Mouse (Mus musculus) forebrain, embryonic 11.5 days (tissue): ENCODE data around the gene Cfap161. TPM values are rescaled to one million over a fixed set of nuclear protein-coding genes. Genes with fewer than 3 reads are reported as not detected.

ENCODE experiments used
- ATAC-seq: fragments of 200-750 bp; cut with Nextera tagmentation; replicated peaks from 2 replicates; pipeline ENCODE4 v1.8.0; 2017; ENCODE audit warnings: moderate TSS enrichment; ENCODE audit not compliant: low FRiP score
- DNase-seq: peaks from one replicate; pipeline ENCODE4 v3.0.0-alpha.2; 2017; ENCODE audit warnings: low spot score
- H3K27ac ChIP-seq: fragments of 300-500 bp; sonication (generic); 2 replicates; pipeline ENCODE4 v1.5.1; 2014; ENCODE audit warnings: low read depth, low read length
- H3K27me3 ChIP-seq: fragments of 300-500 bp; sonication (generic); 2 replicates; pipeline ENCODE4 v1.6.1; 2014; ENCODE audit warnings: mild to moderate bottlenecking, low read length, mixed read lengths; ENCODE audit not compliant: control insufficient read depth, insufficient read depth
- H3K36me3 ChIP-seq: fragments of 300-500 bp; sonication (generic); 2 replicates; pipeline ENCODE4 v1.6.1; 2014; ENCODE audit warnings: mild to moderate bottlenecking, low read length, moderate library complexity, mixed read lengths; ENCODE audit not compliant: control insufficient read depth, insufficient read depth
- H3K4me1 ChIP-seq: fragments of 300-500 bp; sonication (generic); replicated peaks from 2 replicates; pipeline ENCODE4 v1.6.1; 2014; ENCODE audit warnings: low read length, mixed read lengths; ENCODE audit not compliant: control insufficient read depth, insufficient read depth
- H3K4me2 ChIP-seq: fragments of 300-500 bp; sonication (generic); 2 replicates; pipeline ENCODE4 v1.6.1; 2014; ENCODE audit warnings: low read depth, mild to moderate bottlenecking, low read length, moderate library complexity, mixed read lengths; ENCODE audit not compliant: severe bottlenecking
- H3K4me3 ChIP-seq: fragments of 300-500 bp; sonication (generic); 2 replicates; pipeline ENCODE4 v1.5.1; 2014; ENCODE audit warnings: low read depth, low read length
- H3K9ac ChIP-seq: fragments of 300-500 bp; sonication (generic); 2 replicates; pipeline ENCODE4 v1.6.1; 2014; ENCODE audit warnings: low read length
- H3K9me3 ChIP-seq: fragments of 300-500 bp; sonication (generic); 2 replicates; pipeline ENCODE4 v1.6.1; 2016; ENCODE audit warnings: low read length, mixed read lengths; ENCODE audit not compliant: control insufficient read depth
- WGBS: fragments of 180-500 bp; shearing (Covaris S2); extraction: QIAGEN DNeasy Blood & Tissue Kit; methylation state at CpG from one replicate; pipeline ENCODE4 v1.1.7; 2014; 5-methylcytosine and 5-hydroxymethylcytosine counted together
- polyA plus RNA-seq: library from polyadenylated mRNA; unstranded; fragments of >200 nt; fragmentation: Nextera tagmentation; extraction: Ambion mirVana; gene quantifications from 2 replicates; pipeline ENCODE4 v1.2.1, GENCODE M21; 2014

Gene Cfap161
- polyA plus RNA-seq, 1 experiment from 2014 or later: 0.21 TPM

DNA sequence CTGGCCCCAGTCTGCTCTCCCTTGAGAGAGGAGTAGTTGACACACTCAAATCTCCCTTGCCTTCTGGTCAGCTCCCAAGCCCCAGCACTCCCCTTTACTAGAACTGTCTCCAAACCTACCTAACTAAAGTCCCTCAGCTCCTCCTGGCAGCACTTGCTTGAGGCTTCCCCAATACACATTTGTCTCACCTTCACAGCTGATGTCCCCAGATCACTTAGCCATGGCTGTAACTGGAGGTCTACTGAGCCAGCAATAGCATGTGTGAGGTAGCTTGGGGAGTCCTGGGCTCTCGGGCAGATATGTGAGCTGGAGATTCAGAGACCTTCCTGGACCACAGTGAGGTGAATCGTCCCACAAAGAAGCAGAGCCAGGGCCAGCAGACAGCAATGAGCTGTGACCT lies 16.2 kb downstream of the Cfap161 start:
- H3K27me3 ChIP-seq: no peaks in the 10 kb centered on the region
- H3K4me2 ChIP-seq: no peak overlapping the region
- ATAC-seq: no peak
- 81% methylated on average over 2 of the region's 2 CpGs for WGBS
- H3K36me3 ChIP-seq: no peaks in the 10 kb centered on the region
- no peaks in the 10 kb centered on the region for H3K9me3 ChIP-seq
- no peak overlapping the region for H3K4me3 ChIP-seq
- no peak overlapping the region for H3K27ac ChIP-seq
- DNase-seq: no peak
- H3K9ac ChIP-seq: no peak overlapping the region
- no peaks in the 10 kb centered on the region for H3K4me1 ChIP-seq

GRCm38 (mm10) chr7:83774721-83775120 lies 20.0 kb downstream of the Cfap161 start:
- WGBS: 36% methylated on average over 5 of the region's 5 CpGs
- no peak overlapping the region for H3K4me2 ChIP-seq
- no peak overlapping the region for H3K4me3 ChIP-seq
- DNase-seq: no peak
- no peak overlapping the region for H3K9ac ChIP-seq
- ATAC-seq: no peak
- no peaks in the 10 kb centered on the region for H3K27me3 ChIP-seq
- no peaks in the 10 kb centered on the region for H3K4me1 ChIP-seq
- H3K36me3 ChIP-seq: no peaks in the 10 kb centered on the region
- H3K27ac ChIP-seq: no peak overlapping the region
- no peaks in the 10 kb centered on the region for H3K9me3 ChIP-seq

GRCm38 (mm10) chr7:83763674-83764073 lies 31.0 kb downstream of the Cfap161 start:
- H3K27ac ChIP-seq: no peak overlapping the region
- no peaks in the 10 kb centered on the region for H3K27me3 ChIP-seq
- DNase-seq: no peak
- no peak overlapping the region for H3K9ac ChIP-seq
- H3K4me1 ChIP-seq: no peaks in the 10 kb centered on the region
- no peak overlapping the region for H3K4me3 ChIP-seq
- H3K4me2 ChIP-seq: no peak overlapping the region
- H3K36me3 ChIP-seq: no peaks in the 10 kb centered on the region
- WGBS: 78% methylated on average over 3 of the region's 3 CpGs
- H3K9me3 ChIP-seq: no peaks in the 10 kb centered on the region
- no peak for ATAC-seq

DNA sequence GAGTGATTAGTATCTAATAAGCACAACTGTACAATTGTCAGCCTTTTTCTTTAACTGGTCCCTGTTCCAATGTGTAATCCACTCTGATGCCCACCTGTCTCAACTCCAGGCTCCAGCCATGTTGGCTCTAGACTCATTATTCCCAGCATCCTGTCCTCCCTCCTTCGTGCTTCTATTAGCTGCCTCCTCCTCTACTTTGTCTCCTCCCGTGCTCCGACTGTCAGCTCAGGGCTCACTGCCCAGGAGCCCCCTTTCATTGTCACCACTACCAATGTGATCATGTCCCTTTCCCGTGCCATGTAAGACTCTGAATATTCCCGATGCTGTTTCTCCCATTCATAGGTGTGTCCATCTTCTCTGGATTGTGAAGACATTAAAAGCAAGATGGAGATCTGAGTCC lies 32.3 kb downstream of the Cfap161 start:
- DNase-seq (no peak), ATAC-seq (no peak)
- H3K4me1 ChIP-seq: no peaks in the 10 kb centered on the region
- 86% methylated on average over 5 of the region's 5 CpGs for WGBS
- no peaks in the 10 kb centered on the region for H3K36me3 ChIP-seq
- no peak overlapping the region for H3K4me3 ChIP-seq
- no peaks in the 10 kb centered on the region for H3K27me3 ChIP-seq
- H3K9me3 ChIP-seq: no peaks in the 10 kb centered on the region
- H3K4me2 ChIP-seq: no peak overlapping the region
- no peak overlapping the region for H3K9ac ChIP-seq
- H3K27ac ChIP-seq: no peak overlapping the region

- Histone ChIP-seq H3K4me3 (no peak overlapping the region), H3K36me3 (no peaks in the 10 kb centered on the region), H3K4me2 (no peak overlapping the region), H3K9me3 (no peaks in the 10 kb centered on the region), H3K9ac (no peak overlapping the region), H3K27me3 (no peaks in the 10 kb centered on the region), H3K4me1 (no peaks in the 10 kb centered on the region), H3K27ac (no peak overlapping the region)
- 75% methylated on average over 1 of the region's 1 CpGs for WGBS
- DNase-seq (no peak), ATAC-seq (no peak)
Measured at GRCm38 (mm10) chr7:83751055-83751454, 43.6 kb downstream of the Cfap161 start.

DNA sequence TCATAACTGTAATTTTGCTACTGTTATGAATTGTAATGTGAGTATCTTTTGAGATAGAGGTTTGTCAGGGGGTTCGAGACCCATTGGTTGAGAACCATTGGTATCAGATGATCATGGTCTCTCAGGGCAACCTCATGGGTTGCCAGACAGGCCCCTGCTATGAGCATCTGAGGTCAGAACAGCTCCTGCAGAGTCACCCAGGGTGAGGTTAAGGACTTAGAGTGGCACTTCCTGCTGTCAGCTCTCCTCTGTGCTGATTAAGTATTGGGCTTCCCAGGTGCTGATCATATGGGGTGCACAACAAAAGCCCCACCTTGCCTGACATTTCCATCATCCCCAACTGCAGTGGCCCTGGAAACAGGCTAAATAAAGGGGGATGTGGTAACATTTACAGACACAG lies 46.3 kb downstream of the Cfap161 start:
- DNase-seq (no peak), ATAC-seq (no peak)
- Histone ChIP-seq H3K9ac (no peak overlapping the region), H3K36me3 (no peaks in the 10 kb centered on the region), H3K4me3 (no peak overlapping the region), H3K4me2 (no peak overlapping the region), H3K27ac (no peak overlapping the region), H3K27me3 (no peaks in the 10 kb centered on the region), H3K9me3 (no peaks in the 10 kb centered on the region), H3K4me1 (no peaks in the 10 kb centered on the region)
- 83% methylated on average over 1 of the region's 1 CpGs for whole genome bisulfite sequencing

- 69% methylated on average over 8 of the region's 8 CpGs for WGBS
- ATAC-seq: no peak
Measured at GRCm38 (mm10) chr7:83746107-83746687, 48.5 kb downstream of the Cfap161 start.

DNA sequence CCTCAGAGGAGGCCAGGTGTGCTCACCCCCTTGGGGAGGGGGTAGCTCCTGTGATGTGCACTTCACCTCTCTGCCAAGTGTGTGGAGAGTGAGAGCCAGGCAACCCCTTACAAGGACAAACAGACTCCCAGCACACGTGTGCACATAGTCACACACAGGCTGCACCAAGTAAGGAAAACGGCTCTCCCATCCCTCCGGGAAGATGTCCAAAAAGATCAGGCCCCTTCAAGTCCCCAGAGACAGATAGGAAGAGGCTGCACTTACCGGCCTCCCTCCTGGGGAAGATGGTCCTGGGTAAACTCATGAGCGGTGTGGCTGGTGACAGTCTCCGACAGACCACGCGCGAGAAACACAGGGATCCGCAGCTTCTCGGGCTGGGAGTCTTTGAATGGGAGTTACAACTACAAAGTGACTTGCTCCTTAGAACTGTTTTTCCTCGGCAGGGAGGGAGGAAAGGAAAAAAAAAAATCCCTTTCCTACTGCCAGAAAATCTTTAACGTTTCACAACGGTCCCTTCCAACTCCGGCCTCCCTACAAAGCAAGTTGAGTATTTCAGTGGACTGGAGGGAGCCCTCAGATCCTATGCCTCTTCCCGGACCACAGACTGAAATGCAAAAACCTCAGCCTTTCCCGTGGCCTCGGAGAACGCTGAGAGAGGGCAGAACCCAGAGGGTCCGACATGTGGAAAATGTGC lies 49.1 kb downstream of the Cfap161 start, which contains the start of gene Il16:
Gene Il16 (minus strand): TSS at position 314 of the 694 bp plus-strand sequence.
- H3K4me2 ChIP-seq: no peak within 1 kb of the TSS
- no peaks in the 10 kb centered on the region for H3K36me3 ChIP-seq
- 61% methylated on average over 20 of the region's 20 CpGs for WGBS
- H3K27me3 ChIP-seq: no peaks in the 10 kb centered on the region
- no peak within 1 kb of the TSS for H3K27ac ChIP-seq
- no peak within 1 kb of the TSS for H3K9ac ChIP-seq
- H3K9me3 ChIP-seq: no peaks in the 10 kb centered on the region
- no peaks in the 10 kb centered on the region for H3K4me1 ChIP-seq
- DNase-seq (no peak), ATAC-seq (no peak)
- H3K4me3 ChIP-seq: no peak within 1 kb of the TSS

More at GRCm38 (mm10) chr7:83746107-83746687, 48.5 kb downstream of the Cfap161 start:
- Histone ChIP-seq H3K9ac (no peak overlapping the region), H3K27ac (no peak overlapping the region), H3K9me3 (no peaks in the 10 kb centered on the region), H3K36me3 (no peaks in the 10 kb centered on the region), H3K4me2 (no peak overlapping the region), H3K27me3 (no peaks in the 10 kb centered on the region), H3K4me3 (no peak overlapping the region), H3K4me1 (no peaks in the 10 kb centered on the region)
- DNase-seq: no peak

DNA sequence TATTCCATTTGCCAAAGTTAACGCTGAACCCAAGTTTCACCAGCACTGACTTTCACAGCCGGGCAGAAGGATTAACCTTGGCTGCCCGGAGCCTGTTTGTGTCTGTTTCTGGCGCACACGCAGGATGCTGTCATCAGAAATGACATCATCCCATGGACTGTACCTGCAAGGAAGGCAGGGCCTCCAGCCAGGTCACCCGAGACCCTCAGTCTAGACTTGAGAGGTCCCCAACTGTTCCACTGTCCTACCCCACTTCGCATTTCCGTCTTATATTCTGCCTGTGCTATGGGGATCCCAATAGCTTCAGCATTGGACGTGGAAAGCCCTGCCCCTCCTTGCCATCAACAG lies 49.6 kb downstream of the Cfap161 start:
- no peak overlapping the region for H3K4me2 ChIP-seq
- H3K27me3 ChIP-seq: no peaks in the 10 kb centered on the region
- H3K36me3 ChIP-seq: no peaks in the 10 kb centered on the region
- 77% methylated on average over 9 of the region's 9 CpGs for WGBS
- no peaks in the 10 kb centered on the region for H3K9me3 ChIP-seq
- no peak overlapping the region for H3K4me3 ChIP-seq
- no peak overlapping the region for H3K27ac ChIP-seq
- H3K9ac ChIP-seq: no peak overlapping the region
- no peaks in the 10 kb centered on the region for H3K4me1 ChIP-seq
- no peak for ATAC-seq
- DNase-seq: no peak
